Mouse (Mus musculus): Measurements from ENCODE around the gene Lhx6.

The Lhx6 gene

DNA sequence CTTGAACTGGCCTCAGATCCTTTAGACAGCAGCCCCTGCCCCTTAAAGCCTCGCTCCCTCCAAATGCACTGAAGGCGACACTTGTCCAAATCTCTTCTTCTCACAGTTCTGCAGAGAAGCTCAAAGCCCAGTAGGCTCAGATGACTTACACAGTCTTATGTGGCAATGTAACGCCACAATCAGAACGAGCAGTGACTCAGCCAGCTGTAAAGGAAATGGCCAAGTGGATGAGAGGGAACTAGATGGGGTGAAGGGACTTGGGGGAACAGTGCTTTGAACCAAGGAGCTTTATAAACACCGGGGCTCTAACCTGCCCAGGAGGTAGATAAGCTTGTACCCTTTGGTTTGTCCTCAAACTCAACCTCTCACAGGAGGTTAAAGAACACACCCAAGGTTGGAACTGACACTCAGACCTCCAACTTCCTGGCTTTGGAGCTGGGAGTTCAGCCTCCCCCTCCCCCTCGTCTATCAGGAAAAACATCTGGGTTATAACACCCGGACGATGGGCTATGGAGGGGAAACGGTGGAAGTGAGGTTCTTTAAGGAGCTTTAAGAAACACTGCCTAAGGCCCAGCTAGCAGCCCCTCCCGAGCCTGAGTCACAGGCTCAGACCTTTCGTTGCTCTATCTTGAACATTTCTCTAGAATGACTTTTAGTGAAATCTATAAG is 69.7 kb downstream of the Lhx6 start:
- no peak for DNase-seq (ENCODE audit: low spot score in 2 of 2)

GRCm38 (mm10) chr2:36034898-36035297 is 70.3 kb downstream of the Lhx6 start:
- no peak for DNase-seq (ENCODE audit: low spot score in 2 of 2)

DNA sequence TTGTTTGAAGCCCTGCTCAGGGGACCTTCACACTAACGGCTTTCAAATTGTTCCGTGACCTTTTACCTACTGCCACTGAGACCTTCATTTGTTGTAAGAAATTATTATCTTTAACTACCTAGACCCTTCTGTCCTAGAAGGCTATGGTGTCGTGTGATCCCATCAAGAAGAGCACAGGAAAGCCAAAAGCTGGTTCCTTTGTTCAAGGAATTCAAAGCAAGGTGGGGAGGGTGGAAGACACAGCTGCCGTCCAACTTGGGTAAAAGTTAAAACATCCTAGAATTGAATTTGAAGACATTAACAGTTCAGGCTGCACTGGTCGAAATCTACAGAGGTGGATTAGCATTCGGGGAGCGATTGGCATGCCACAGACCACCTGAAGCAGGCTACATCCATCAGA is 71.2 kb downstream of the Lhx6 start:
- no peak for DNase-seq (ENCODE audit: low spot score in 2 of 2)

GRCm38 (mm10) chr2:36032884-36033283 is 72.3 kb downstream of the Lhx6 start:
- DNase-seq (ENCODE audit: low spot score in 2 of 2), result no peak

All from spleen, postnatal 36 days (tissue).